Mouse (Mus musculus): ENCODE measurements around the gene Tut7.

DNA sequence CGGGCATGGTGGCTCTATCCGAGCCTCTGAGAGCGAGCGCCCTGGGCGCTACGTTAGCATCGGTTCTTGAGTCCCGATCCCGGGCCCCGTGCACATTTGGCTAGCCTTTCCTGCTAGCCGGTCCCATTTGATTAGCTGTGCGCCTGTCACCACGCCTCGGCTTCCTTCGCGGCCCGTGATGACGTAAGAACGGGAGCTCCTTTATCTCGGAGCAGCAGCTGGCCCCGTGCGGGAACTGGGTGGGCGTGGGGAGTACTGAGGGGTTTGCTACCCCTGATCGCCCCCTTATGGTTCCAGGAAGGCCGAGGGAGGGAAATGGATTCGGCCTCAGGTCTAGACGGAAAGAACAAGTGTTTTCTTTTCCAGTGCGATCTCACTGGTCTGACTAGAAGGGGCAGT lies 52.8 kb downstream of the Tut7 start:
- TF ChIP-seq TCF12 (IDR thresholded peaks at IDR 0.05; ENCODE audit: insufficient read depth, poor library complexity, severe bottlenecking) (no peak), MYOG (IDR thresholded peaks at IDR 0.05; ENCODE audit: control insufficient read depth in 1 of 3, insufficient read depth in 1 of 3, insufficient read length in 2 of 3, low read depth in 2 of 3) (peak in 1 of 3 experiments; percentile 86), E2F4 (IDR thresholded peaks at IDR 0.05; ENCODE audit: insufficient read depth) (no peak), USF1 (IDR thresholded peaks at IDR 0.05; ENCODE audit: low read depth) (no peak), POLR2A (IDR thresholded peaks at IDR 0.05; ENCODE audit: insufficient read length, low read depth) (no peak), MAX (IDR thresholded peaks at IDR 0.05; ENCODE audit: low read depth) (no peak), MYOD1 (IDR thresholded peaks at IDR 0.05; ENCODE audit: control insufficient read depth in 1 of 3, insufficient read length in 2 of 3, low read depth in 2 of 3) (peak in 2 of 3 experiments; percentile 49 to 75)

Measured in myocyte (in vitro differentiated cells).